Comparison of ENCODE assay signal across 23 mouse cellular contexts in genomic region chr1:155370075-155370658, GRCm38 (mm10). TPM values are rescaled to one million over a fixed set of nuclear protein-coding genes. Genes with fewer than 3 reads are reported as not detected.
DNase-seq lines count a peak whose midpoint lies in the region; ATAC-seq lines count a peak whose summit lies in the region.
"Had no signal": no experiment of that assay in that cellular context is flagged by ENCODE, and none has a peak within 500 bp of the region (broad histone marks: within the 10 kb centered on the region; RNA-seq: fewer than 3 reads in every experiment).

No protein-coding gene starts in this region.

- no peak for DNase-seq in neural tube, embryonic 11.5 days (ENCODE audit: low spot score)
- no peak for DNase-seq in neural tube, embryonic 10.5 days (ENCODE audit: extremely low spot score, low spot score)
- DNase-seq in cerebellum, postnatal 36 days: no peak
- no peak for DNase-seq in kidney, adult 18-20 months
- DNase-seq: adrenal gland, postnatal 10 days; cerebellum, adult 11 months; cerebellum, postnatal 10 days; embryo, embryonic 11 days; gastrocnemius, postnatal 14 days; heart, adult 18-20 months; heart, postnatal 36 days; kidney, postnatal 4 days; liver, embryonic 13.5 days; lung, embryonic 14.5 days had no signal

- no peak overlapping the region for H3K4me2 ChIP-seq in neural tube, embryonic 11.5 days (ENCODE audit: low read depth)
- no peak overlapping the region for H3K4me2 ChIP-seq in midbrain, embryonic 16.5 days (ENCODE audit: low read length)
- H3K4me2 ChIP-seq in heart, embryonic 12.5 days: no peak overlapping the region
- H3K4me2 ChIP-seq: intestine, embryonic 15.5 days; kidney, embryonic 15.5 days; limb, embryonic 13.5 days; liver, embryonic 13.5 days; lung, embryonic 14.5 days had no signal

- H3K9me3 ChIP-seq in neural tube, embryonic 11.5 days (ENCODE audit: control insufficient read depth, low read length): no peaks in the 10 kb centered on the region
- no peaks in the 10 kb centered on the region for H3K9me3 ChIP-seq in midbrain, embryonic 16.5 days (replicated peaks; ENCODE audit: control insufficient read depth, low read length, poor library complexity, severe bottlenecking)
- no peaks in the 10 kb centered on the region for H3K9me3 ChIP-seq in heart, embryonic 12.5 days (replicated peaks)
- H3K9me3 ChIP-seq: forebrain, embryonic 10.5 days; intestine, embryonic 15.5 days; kidney, embryonic 15.5 days; limb, embryonic 13.5 days; liver, embryonic 13.5 days had no signal

- 73% methylated on average over 2 of the region's 2 CpGs for WGBS in neural tube, embryonic 11.5 days
- WGBS in midbrain, embryonic 16.5 days: 19% methylated on average over 2 of the region's 2 CpGs
- 45% methylated on average over 2 of the region's 2 CpGs for WGBS in heart, embryonic 12.5 days

- no peaks in the 10 kb centered on the region for H3K4me1 ChIP-seq in neural tube, embryonic 11.5 days (ENCODE audit: control insufficient read depth, insufficient read depth, low read length)
- peaks cover 25% of the 10 kb centered on the region for H3K4me1 ChIP-seq in midbrain, embryonic 16.5 days (ENCODE audit: control insufficient read depth, insufficient read depth, low read length)
- peaks cover 9% of the 10 kb centered on the region for H3K4me1 ChIP-seq in heart, embryonic 12.5 days (replicated peaks)
- H3K4me1 ChIP-seq: intestine, embryonic 15.5 days; kidney, embryonic 15.5 days had no signal

- H3K27ac ChIP-seq in neural tube, embryonic 11.5 days (ENCODE audit: low read depth, low read length): 0 out of 2 replicates have a peak overlapping the region, but pooled peaks have one; percentile 44
- peak overlapping the region; percentile 12; the same call in 1 of the 2 replicates for H3K27ac ChIP-seq in midbrain, embryonic 16.5 days (ENCODE audit: low read length)
- no peak overlapping the region for H3K27ac ChIP-seq in heart, embryonic 12.5 days (ENCODE audit: poor library complexity, severe bottlenecking)
- H3K27ac ChIP-seq: forebrain, embryonic 10.5 days; intestine, embryonic 15.5 days; kidney, embryonic 15.5 days; limb, embryonic 13.5 days; liver, embryonic 13.5 days; macrophage had no signal

- no peak overlapping the region for H3K9ac ChIP-seq in neural tube, embryonic 11.5 days (ENCODE audit: low read length)
- no peak overlapping the region for H3K9ac ChIP-seq in midbrain, embryonic 16.5 days (ENCODE audit: low read depth, low read length)
- H3K9ac ChIP-seq in heart, embryonic 12.5 days: no peak overlapping the region
- H3K9ac ChIP-seq: intestine, embryonic 15.5 days; kidney, embryonic 15.5 days; limb, embryonic 13.5 days; liver, embryonic 13.5 days; lung, embryonic 14.5 days had no signal

- no peaks in the 10 kb centered on the region for H3K36me3 ChIP-seq in neural tube, embryonic 11.5 days (ENCODE audit: control insufficient read depth, insufficient read depth, low read length)
- no peaks in the 10 kb centered on the region for H3K36me3 ChIP-seq in midbrain, embryonic 16.5 days (ENCODE audit: control insufficient read depth, insufficient read depth, low read length)
- H3K36me3 ChIP-seq in heart, embryonic 12.5 days: no peaks in the 10 kb centered on the region
- H3K36me3 ChIP-seq: forebrain, embryonic 10.5 days; intestine, embryonic 15.5 days; kidney, embryonic 15.5 days; limb, embryonic 13.5 days; liver, embryonic 13.5 days had no signal

- H3K27me3 ChIP-seq in neural tube, embryonic 11.5 days (ENCODE audit: control insufficient read depth, insufficient read depth, low read length): no peaks in the 10 kb centered on the region
- H3K27me3 ChIP-seq in midbrain, embryonic 16.5 days (ENCODE audit: control insufficient read depth, insufficient read depth, low read depth, low read length): no peaks in the 10 kb centered on the region
- no peaks in the 10 kb centered on the region for H3K27me3 ChIP-seq in heart, embryonic 12.5 days (replicated peaks)
- H3K27me3 ChIP-seq: intestine, embryonic 15.5 days; kidney, embryonic 15.5 days; limb, embryonic 13.5 days; liver, embryonic 13.5 days; Patski had no signal

- no peak overlapping the region for H3K4me3 ChIP-seq in neural tube, embryonic 11.5 days (ENCODE audit: low read depth, low read length)
- no peak overlapping the region for H3K4me3 ChIP-seq in midbrain, embryonic 16.5 days (ENCODE audit: low read depth, low read length)
- H3K4me3 ChIP-seq in heart, embryonic 12.5 days: no peak overlapping the region
- H3K4me3 ChIP-seq: forebrain, embryonic 10.5 days; intestine, embryonic 15.5 days; kidney, embryonic 15.5 days; limb, embryonic 13.5 days; liver, embryonic 13.5 days had no signal

- ATAC-seq in neural tube, embryonic 11.5 days (ENCODE audit: insufficient read depth, low FRiP score, low TSS enrichment): no peak
- ATAC-seq in megakaryocyte, adult 5-6 weeks (ENCODE audit: poor library complexity, severe bottlenecking): peak; percentile 66
- 0 out of 2 replicates have a peak, but pooled peaks have one; percentile 21 for ATAC-seq in midbrain, embryonic 16.5 days
- no peak for ATAC-seq in heart, embryonic 12.5 days (ENCODE audit: insufficient number of reproducible peaks, low FRiP score)
- ATAC-seq: intestine, embryonic 15.5 days; Patski had no signal

RNA-seq across cellular contexts. Expression of gene Xpr1, which starts 47.0 kb away (rescaled TPM):
- 15.0 TPM in 2 replicates for polyA plus RNA-seq in neural tube, embryonic 11.5 days (2014; fragmentation: Nextera tagmentation; extraction: Ambion mirVana)
- 67.5 and 69.2 TPM in 2 replicates for total RNA-seq in megakaryocyte, adult 5-6 weeks (2015)
- total RNA-seq in megakaryocyte, adult 5-6 weeks (2017): 31.5 and 38.9 TPM in 2 replicates
- polyA plus RNA-seq in midbrain, embryonic 16.5 days (2015; fragmentation: Nextera tagmentation; extraction: Ambion mirVana): 57.4 and 72.4 TPM in 2 replicates
- 13.0 and 13.2 TPM in 2 replicates for polyA plus RNA-seq in heart, embryonic 12.5 days (2016; fragmentation: Nextera tagmentation; extraction: Ambion mirVana)

Comparison
In these comparisons a context has a peak if more than half of its experiments do, and no peak if none do; other contexts are left out.
1. ATAC-seq: peak in megakaryocyte, adult 5-6 weeks (single experiment) and midbrain, embryonic 16.5 days (single experiment); none in neural tube, embryonic 11.5 days (single experiment) and heart, embryonic 12.5 days (single experiment).